Comparison of ENCODE assay signal across 13 mouse cellular contexts in the genomic region with DNA sequence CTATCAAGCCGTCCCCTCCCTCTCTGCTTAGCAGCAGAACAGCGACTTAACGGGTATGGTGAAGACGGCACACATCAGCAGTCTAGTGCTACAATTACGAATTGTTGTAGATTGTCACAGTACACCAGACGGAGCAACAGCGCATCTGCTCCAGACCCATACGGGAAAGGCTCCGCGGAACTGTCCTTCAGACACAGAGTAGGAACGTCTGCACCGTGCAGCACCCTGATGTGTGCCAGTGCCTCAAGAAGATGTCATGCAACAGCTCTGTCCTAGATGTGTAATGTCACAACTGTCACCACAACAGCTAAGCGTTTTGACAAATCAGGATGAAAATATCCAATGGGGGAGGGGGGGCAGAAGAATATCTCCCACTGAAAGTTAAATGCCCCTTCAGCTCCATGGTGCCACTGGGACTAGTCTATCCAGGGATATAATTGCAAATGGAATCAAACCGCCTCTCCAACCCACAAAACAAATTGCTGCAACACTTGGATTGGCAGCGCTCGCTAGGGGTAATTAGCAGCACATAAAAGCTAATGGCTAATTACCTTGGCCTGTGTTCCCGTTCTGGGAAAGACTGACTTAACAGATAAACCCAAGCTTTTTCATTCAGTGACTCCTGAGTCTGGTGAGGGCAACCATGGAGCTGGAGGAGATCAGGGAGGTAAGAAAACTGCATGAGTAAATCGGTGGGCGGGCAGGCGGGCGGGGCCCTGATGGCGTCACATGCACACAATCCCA.
A peak's percentile ranks its signal among the peaks of the same experiment; 100 is the strongest.
DNase-seq lines count a peak whose midpoint lies in the region; ATAC-seq lines count a peak whose summit lies in the region.
"Had no signal": no experiment of that assay in that cellular context is flagged by ENCODE, and none has a peak within 500 bp of the region (broad histone marks: within the 10 kb centered on the region; RNA-seq: fewer than 3 reads in every experiment).

No protein-coding gene starts in this region.

- no peaks in the 10 kb centered on the region for H3K36me3 ChIP-seq in limb, embryonic 12.5 days
- H3K36me3 ChIP-seq in limb, embryonic 10.5 days: no peaks in the 10 kb centered on the region
- no peaks in the 10 kb centered on the region for H3K36me3 ChIP-seq in forebrain, embryonic 13.5 days (ENCODE audit: poor library complexity, severe bottlenecking)
- no peaks in the 10 kb centered on the region for H3K36me3 ChIP-seq in hindbrain, embryonic 15.5 days
- H3K36me3 ChIP-seq in neural tube, embryonic 13.5 days: no peaks in the 10 kb centered on the region
- H3K36me3 ChIP-seq: midbrain, embryonic 15.5 days had no signal

- WGBS in limb, embryonic 12.5 days: 71% methylated on average over 22 of the region's 22 CpGs
- WGBS in limb, embryonic 10.5 days: 79% methylated on average over 22 of the region's 22 CpGs
- WGBS in forebrain, embryonic 13.5 days: 55% methylated on average over 22 of the region's 22 CpGs
- 77% methylated on average over 22 of the region's 22 CpGs for WGBS in hindbrain, embryonic 15.5 days
- 54% methylated on average over 22 of the region's 22 CpGs for WGBS in neural tube, embryonic 13.5 days

- no peak overlapping the region for H3K4me2 ChIP-seq in limb, embryonic 12.5 days
- 0 out of 2 replicates have a peak overlapping the region, but pooled peaks have one; percentile 28 for H3K4me2 ChIP-seq in forebrain, embryonic 13.5 days
- no peak overlapping the region for H3K4me2 ChIP-seq in hindbrain, embryonic 15.5 days
- 0 out of 2 replicates have a peak overlapping the region, but pooled peaks have one; percentile 1 for H3K4me2 ChIP-seq in neural tube, embryonic 13.5 days
- H3K4me2 ChIP-seq: midbrain, embryonic 15.5 days had no signal

- H3K4me3 ChIP-seq in limb, embryonic 12.5 days (replicated peaks): no peak overlapping the region
- no peak overlapping the region for H3K4me3 ChIP-seq in limb, embryonic 10.5 days
- no peak overlapping the region for H3K4me3 ChIP-seq in forebrain, embryonic 13.5 days
- H3K4me3 ChIP-seq in hindbrain, embryonic 15.5 days: no peak overlapping the region
- no peak overlapping the region for H3K4me3 ChIP-seq in neural tube, embryonic 13.5 days
- H3K4me3 ChIP-seq: midbrain, embryonic 15.5 days had no signal

- H3K9ac ChIP-seq in limb, embryonic 12.5 days (replicated peaks): no peak overlapping the region
- H3K9ac ChIP-seq in forebrain, embryonic 13.5 days: no peak overlapping the region
- H3K9ac ChIP-seq in hindbrain, embryonic 15.5 days: no peak overlapping the region
- H3K9ac ChIP-seq in neural tube, embryonic 13.5 days: no peak overlapping the region
- H3K9ac ChIP-seq: midbrain, embryonic 15.5 days had no signal

- no peak overlapping the region for H3K27ac ChIP-seq in limb, embryonic 12.5 days
- no peak overlapping the region for H3K27ac ChIP-seq in limb, embryonic 10.5 days
- H3K27ac ChIP-seq in forebrain, embryonic 13.5 days: no peak overlapping the region
- H3K27ac ChIP-seq in hindbrain, embryonic 15.5 days (replicated peaks): no peak overlapping the region
- H3K27ac ChIP-seq in neural tube, embryonic 13.5 days (replicated peaks): peak overlapping the region; percentile 39; the same call in 1 of the 2 replicates
- H3K27ac ChIP-seq: macrophage; midbrain, embryonic 15.5 days had no signal

- no peaks in the 10 kb centered on the region; the same call in 1 of the 2 replicates for H3K4me1 ChIP-seq in limb, embryonic 12.5 days (replicated peaks)
- H3K4me1 ChIP-seq in limb, embryonic 10.5 days: peaks cover 10% of the 10 kb centered on the region; the same call in 1 of the 2 replicates
- H3K4me1 ChIP-seq in forebrain, embryonic 13.5 days: peaks cover 11% of the 10 kb centered on the region; the same call in 1 of the 2 replicates
- no peaks in the 10 kb centered on the region for H3K4me1 ChIP-seq in hindbrain, embryonic 15.5 days (replicated peaks)
- H3K4me1 ChIP-seq in neural tube, embryonic 13.5 days (replicated peaks): peaks cover 8% of the 10 kb centered on the region; the same call in 1 of the 2 replicates
- H3K4me1 ChIP-seq: midbrain, embryonic 15.5 days had no signal

- 0 out of 2 replicates have a peak, but pooled peaks have one; percentile 59 for ATAC-seq in limb, embryonic 12.5 days (ENCODE audit: insufficient number of reproducible peaks, insufficient read depth, low FRiP score, low TSS enrichment, low read depth)
- ATAC-seq in forebrain, embryonic 13.5 days: peak; percentile 85
- ATAC-seq in hindbrain, embryonic 15.5 days (ENCODE audit: low FRiP score, low read depth): peak; percentile 56; the same call in 1 of the 2 replicates
- ATAC-seq in neural tube, embryonic 13.5 days (ENCODE audit: low read depth): peak; percentile 88
- no peak for ATAC-seq in monocyte, adult 5-6 weeks (replicated peaks; ENCODE audit: insufficient number of reproducible peaks, low FRiP score, low TSS enrichment, poor library complexity, severe bottlenecking)
- ATAC-seq: midbrain, embryonic 15.5 days had no signal

- no peak for DNase-seq in limb, embryonic 10.5 days (ENCODE audit: low spot score)
- no peak for DNase-seq in urinary bladder, postnatal 25 days (ENCODE audit: low spot score)
- DNase-seq: adrenal gland, postnatal 25 days; cerebellum, adult 11 months; heart, postnatal 36 days had no signal

- no peaks in the 10 kb centered on the region for H3K9me3 ChIP-seq in limb, embryonic 12.5 days
- no peaks in the 10 kb centered on the region for H3K9me3 ChIP-seq in limb, embryonic 10.5 days (replicated peaks)
- no peaks in the 10 kb centered on the region for H3K9me3 ChIP-seq in forebrain, embryonic 13.5 days (replicated peaks)
- H3K9me3 ChIP-seq in hindbrain, embryonic 15.5 days: no peaks in the 10 kb centered on the region
- H3K9me3 ChIP-seq in neural tube, embryonic 13.5 days: no peaks in the 10 kb centered on the region
- H3K9me3 ChIP-seq: midbrain, embryonic 15.5 days had no signal

- 0 out of 2 replicates have a peak, but pooled peaks cover 6% of the 10 kb centered on the region for H3K27me3 ChIP-seq in limb, embryonic 12.5 days
- no peaks in the 10 kb centered on the region for H3K27me3 ChIP-seq in limb, embryonic 10.5 days (ENCODE audit: low read depth, poor library complexity, severe bottlenecking)
- H3K27me3 ChIP-seq in forebrain, embryonic 13.5 days: no peaks in the 10 kb centered on the region
- H3K27me3 ChIP-seq in hindbrain, embryonic 15.5 days: no peaks in the 10 kb centered on the region
- H3K27me3 ChIP-seq in neural tube, embryonic 13.5 days: no peaks in the 10 kb centered on the region
- H3K27me3 ChIP-seq: CH12.LX; midbrain, embryonic 15.5 days had no signal

Comparison
In these comparisons a context has a peak if more than half of its experiments do, and no peak if none do; other contexts are left out.
1. H3K4me2 ChIP-seq: peak in forebrain, embryonic 13.5 days (single experiment) and neural tube, embryonic 13.5 days (single experiment); none in limb, embryonic 12.5 days (single experiment) and hindbrain, embryonic 15.5 days (single experiment).